Mouse (Mus musculus) urinary bladder, postnatal 14 days (tissue): ENCODE results near the gene Gm47969.
A peak's percentile ranks its signal among the peaks of the same experiment; 100 is the strongest.
"Not testable (repeated sequence)": the region's sequence is repeated elsewhere in the genome, so short reads cannot be mapped to it uniquely, and the experiment has no call there.

Source experiments
- DNase-seq: peaks from one replicate; pipeline ENCODE4 v3.0.0; 2021; ENCODE audit warnings: low spot score

The Gm47969 gene

DNA sequence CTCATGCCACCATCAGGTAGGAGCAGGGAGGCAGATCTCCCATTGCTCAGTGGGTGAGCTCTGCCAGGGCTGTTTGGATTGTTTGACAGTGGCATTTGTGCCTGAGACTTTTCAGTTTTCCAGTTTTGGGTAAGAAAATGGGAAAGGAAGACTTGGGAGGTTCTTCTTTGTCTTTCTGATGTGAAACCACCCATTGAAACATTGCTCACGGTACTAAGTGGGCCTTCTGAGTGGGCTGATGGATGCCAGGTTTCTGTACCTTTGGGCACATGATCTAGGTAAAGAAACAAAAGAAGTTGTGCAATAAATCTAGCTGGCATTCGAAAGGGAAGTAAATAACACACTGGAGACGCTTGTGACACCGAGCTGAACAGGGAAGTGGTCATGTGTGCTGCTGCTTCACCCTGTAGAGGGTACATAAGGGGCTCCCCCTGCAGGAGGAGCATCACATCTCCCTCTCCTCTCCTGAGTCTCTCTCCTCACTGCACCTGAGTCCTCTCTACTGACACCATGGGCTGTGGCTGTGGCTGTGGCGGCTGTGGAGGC is at the start of gene Gm47969:
Gene Gm47969 (plus strand): TSS at position 51 of the 546 bp plus-strand sequence.
- no peak for DNase-seq

DNA sequence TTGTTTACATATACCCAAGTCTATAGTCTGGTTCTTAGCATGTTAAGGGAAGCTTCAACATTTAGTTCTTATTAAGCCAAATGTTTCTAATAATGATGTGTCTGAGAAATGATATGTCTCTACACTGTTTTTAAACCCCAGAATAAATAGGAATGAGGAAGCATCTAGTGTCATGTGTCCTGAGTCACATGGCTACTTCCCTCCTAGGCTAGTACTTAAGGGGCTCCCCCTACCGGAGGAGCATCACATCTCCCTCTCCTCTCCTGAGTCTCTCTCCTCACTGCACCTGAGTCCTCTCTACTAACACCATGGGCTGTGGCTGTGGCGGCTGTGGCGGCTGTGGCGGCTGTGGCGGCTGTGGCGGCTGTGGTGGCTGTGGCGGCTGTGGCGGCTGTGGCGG is 44.4 kb upstream of the Gm47969 start, which contains the start of gene Gm47959:
Gene Gm47959 (plus strand): TSS at position 243 of the 400 bp plus-strand sequence.
- DNase-seq, result not testable (repeated sequence)

DNA sequence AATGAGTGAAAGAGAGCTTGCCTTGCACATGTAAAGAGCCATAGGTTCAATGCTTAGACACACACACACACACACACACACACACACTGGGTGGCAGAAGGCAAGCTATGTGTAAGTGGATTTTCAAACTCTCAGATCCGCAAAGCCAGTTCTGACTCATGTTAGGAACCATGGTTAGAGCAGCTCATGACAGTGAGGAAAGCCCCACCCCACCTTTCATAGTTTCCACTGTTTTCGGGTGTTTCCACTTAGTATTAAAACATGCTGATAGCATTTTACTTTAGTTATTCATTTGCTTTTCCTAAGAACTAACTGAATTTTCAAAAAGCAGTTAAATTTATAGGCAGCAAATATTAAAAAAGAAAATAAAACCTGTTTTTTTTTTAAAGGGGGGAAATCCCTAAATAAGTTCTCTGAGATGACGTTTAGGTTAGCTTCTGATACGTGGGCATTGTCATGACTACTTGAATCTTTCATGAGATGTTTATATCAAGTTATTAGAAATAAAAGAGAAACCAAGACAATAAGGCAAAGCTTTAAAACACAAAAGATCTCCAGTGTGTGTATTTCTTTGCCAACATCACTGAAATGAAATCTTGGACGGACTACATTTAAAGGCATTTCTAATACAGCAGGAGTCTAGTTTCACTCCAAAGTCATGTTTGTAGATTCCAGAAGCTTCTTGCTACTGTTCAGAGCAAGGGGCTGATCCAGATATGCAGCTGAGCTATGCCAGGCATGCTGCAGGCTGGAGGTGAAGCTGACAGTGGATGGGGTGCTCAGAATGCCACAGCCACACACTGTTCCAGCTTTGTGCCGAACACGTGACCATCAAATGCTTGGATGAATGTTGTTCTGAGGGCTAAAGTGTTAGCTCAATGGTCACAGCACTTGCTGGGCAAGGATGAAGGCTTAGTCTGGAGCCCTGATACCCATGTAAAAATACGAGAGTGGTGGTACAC is 38.2 kb upstream of the Gm47969 start:
- peak; percentile 12 for DNase-seq

DNA sequence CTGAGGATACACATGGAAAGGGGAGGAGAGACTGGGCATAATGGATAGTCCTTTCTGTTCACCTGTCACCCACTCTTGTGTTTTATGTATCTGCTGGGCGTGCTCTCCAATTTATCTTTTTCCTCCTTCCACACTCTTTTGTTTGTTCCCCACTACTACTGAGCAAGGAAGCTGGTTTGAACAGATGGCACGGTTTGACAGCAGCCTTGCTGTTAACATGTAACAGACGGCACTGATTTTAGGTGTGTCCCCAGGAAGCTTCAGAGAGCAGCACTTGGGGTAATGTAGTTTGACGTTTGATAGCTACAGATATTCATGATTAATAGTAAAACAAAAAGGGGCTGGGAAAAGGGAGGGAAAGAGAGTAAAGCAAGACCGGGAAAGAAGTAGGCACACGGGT is 37.3 kb upstream of the Gm47969 start:
- no peak for DNase-seq

DNA sequence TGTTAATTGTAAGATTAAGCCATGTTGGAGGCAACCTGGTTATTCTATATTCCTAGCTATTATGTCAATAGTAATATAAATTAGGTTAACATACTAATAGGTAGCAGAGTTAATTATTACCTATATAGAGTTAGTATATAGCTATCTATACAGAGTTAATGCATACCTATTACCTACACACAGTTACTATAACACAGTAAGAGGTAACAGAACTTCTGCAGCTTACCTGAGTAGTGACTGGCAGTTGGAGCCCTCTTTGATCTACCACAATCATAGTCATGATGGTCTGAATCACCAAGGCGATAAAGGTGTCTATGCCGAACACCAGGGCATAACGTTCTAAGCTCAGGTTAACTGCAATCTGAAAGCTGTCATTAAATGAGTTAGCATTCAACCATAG is 30.3 kb upstream of the Gm47969 start:
- DNase-seq, result no peak

DNA sequence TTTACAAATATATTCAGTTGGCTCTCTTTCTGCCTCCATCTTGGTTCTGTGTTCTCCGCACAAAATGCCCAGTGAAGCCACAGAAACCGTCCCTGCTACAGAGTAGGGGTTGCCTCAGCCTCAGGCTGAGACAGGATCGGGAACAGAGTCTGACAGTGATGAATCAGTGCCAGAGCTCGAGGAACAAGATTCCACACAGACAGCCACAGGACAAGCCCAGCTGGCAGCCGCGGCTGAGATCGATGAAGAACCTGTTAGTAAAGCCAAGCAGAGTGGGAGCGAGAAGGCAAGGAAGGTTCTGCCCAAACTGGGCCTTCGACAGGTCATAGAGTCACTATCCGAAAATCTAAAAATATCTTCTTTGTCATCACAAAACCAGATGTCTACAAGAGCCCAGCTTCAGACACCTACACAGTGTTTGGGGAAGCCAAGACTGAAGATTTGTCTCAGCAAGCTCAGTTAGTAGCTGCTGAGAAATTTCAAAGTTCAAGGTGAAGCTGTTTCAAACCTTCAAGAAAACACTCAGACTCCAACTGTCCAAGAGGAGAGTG is 29.3 kb upstream of the Gm47969 start:
- DNase-seq, result no peak

DNA sequence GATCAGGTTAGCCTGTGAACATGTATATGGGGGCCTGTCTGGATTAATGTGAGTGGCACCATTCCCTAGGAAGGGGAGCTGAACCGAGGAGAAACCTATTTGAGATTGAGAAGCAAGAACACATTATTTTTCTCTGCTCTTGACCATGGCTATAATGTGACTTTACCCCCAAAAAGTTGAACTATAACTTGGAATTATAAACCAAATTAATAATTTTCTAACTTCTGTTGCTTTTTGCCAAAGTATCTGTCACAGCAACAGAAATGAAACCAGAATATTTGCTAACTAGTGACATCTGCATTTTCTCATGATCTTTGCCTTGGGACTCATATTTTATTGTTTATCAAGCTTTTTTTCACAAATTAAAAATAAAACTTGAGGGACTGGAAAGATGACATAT is 28.2 kb upstream of the Gm47969 start:
- no peak for DNase-seq

DNA sequence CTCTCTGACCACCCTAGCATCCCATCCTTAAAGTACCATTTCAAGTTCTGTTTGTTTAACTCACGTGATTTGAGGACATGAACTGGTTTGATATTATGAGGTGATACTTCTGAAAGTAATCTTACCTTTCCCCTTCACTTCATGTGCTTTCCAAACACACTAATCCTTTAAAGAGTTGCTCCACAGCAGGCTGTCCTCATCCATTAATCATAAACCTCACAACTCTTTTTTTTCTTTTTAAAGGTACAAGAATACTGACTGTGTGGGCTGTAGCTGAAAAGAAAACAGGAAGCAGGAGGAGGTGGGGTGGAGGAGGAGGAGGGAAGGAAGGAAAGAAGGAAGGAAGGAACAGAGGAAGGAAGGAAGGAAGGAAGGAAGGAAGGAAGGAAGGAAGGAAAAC is 12.8 kb upstream of the Gm47969 start:
- no peak for DNase-seq

DNA sequence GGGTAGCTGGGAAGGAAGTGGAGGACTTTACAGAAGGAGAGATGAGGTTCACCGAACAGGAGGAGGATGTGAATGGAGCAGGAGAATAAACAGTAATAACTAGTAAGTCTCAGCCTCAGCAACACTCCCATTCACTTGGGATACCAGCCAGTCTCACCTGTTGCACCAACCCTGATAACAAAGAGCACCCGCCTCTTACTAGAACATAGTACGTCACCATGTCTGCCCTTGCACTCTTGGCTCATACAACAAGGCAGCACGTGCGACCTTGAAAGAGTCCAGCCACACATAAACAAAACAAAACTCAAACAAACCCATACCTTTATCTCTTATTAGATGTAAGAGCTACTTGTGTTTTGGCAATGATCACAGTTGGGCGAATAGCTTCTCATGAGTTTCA is 12.2 kb upstream of the Gm47969 start:
- no peak for DNase-seq

DNA sequence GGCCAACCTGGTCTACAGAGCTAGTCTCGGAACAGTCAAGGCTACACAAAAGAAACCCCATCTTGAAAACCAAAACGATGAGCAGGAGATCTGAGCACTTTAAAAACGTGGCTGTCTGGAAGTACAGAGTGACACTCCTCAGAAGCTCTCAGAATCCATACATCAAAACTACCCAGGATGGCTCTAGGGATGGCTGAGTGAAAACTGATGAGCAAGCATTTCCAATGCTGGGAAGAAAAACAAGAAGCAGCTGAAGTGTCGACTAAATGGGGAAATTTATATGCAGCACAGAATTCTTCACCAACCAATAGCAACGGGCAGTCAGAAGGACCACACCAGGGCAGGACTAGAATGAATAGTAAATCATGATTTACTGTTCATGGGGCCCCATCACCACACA is 10.2 kb upstream of the Gm47969 start:
- DNase-seq, result no peak

DNA sequence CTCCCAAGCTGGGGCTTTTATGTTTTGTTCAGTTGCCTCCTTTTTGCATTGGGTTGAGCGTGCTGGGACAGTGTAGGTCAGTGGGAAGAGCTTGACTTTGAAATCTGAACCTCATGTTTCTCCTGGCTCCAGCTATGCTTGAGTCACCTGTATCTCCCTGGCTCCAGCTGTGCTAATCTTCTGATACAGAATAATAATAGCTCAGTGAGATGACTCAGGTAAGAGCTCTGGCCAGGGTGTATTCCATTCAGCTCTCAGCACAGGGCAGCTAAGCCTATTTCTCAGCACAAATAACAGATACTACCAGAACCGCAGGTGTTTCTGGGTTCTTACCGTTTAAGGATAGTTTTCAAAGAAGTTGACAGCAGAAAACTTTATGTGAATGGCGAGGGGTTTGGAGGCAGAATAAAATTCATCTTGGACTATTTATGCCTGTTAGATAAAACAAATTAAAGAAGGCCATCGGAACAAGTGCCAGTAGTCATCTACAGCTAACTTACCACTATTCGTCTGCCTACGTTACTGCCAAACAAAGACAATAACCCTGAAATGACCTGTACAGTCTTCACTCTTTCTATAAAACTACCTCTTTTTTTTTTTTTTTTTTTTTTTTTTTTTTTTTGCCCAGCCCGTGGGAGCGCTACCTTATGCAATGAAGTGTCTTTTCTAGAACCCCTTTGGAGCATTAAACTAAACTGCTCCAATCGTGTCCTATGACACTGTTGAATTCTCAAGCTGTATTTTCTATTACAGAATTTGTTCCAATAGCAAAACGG is 7.7 kb upstream of the Gm47969 start:
- DNase-seq, result no peak

DNA sequence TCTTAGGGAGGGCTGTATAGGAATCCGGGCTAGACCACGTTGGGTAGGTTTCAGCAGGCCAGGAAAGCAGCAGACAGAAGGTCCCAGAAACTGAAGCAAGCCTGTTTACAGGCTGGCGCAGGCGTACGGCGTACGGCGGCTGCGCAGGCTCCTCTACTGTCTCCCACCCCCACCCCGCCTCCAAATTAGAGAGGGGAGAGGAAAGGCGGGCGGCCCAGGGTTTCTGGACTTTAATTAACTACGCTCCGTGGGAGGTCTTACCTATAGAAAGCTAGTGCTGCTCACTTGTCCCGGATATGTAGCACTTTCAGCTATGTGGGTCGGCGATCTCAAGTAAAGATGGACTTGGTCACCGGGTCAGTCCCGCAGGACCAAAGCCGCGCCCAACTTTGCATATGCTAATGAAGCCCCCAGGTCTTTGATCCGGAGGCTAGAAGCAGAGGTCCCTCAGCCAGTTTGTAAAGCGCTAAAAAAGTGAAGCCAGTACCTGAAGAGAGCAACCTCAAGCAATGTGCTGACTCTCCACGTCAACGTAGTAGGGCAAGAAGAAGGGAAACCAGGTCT is 6.5 kb upstream of the Gm47969 start, which contains the start of gene Slc19a3:
Gene Slc19a3 (minus strand): TSS at position 340 of the 564 bp plus-strand sequence.
- peak; percentile 18 for DNase-seq

DNA sequence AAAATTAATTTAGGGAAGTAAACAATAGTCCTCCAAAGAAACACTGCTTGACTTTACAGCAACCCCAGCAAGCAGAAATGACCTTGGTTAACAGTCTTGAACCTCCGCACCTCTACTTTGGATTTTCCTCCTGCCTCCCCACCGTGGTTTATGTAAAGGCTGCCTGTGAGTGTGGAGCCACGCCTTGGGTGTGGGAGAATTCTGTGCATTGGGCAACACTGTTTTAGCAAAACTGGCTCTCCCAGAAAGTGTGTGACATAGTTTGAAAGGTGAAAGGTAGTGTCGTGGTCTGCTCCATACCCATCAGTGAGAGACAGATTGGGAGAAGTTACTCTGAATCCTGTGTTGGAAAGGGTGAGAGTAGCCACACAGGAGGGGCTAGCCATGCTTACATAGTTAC is 5.7 kb upstream of the Gm47969 start:
- peak; percentile 26 for DNase-seq

DNA sequence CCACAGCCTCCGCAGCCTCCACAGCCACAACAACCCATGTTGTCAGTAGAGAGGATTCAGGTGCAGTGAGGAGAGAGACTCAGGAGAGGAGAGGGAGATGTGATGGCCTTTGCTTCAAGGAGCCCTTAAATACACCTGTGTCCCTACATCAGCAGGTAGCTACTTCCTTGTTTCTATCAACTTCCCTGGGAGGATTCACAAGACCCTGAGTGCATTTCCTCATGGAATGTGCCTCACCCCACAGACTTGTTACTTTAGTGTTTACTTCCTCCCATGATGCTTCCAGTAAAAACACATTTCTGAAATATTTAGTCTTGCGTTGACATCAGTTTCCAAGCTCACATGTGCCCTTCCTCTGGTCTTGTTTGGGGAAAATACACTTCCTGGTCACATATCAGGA is 2.4 kb upstream of the Gm47969 start, which contains the start of gene Krtap28-10:
Gene Krtap28-10 (minus strand): TSS at position 101 of the 400 bp plus-strand sequence.
- no peak for DNase-seq

DNA sequence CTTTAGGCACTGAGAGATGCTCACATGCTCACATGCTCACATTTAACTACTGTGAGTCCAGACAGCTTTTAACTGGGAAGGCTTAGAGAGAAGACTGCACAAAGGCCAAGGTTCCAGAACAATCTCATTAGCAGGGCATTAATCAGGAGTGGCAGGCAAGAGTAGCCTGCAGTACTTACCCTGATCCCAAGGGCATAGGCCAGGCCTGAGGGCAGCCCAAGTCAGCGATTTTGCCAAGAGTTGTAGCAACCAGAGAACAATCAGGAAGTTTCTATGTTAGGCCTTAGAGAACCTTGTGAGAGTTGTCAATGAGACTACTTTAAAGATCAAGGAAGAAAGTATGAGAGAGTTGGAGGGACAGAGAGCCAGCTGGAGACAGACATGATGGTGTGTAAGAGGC is 13.7 kb downstream of the Gm47969 start:
- DNase-seq, result no peak

DNA sequence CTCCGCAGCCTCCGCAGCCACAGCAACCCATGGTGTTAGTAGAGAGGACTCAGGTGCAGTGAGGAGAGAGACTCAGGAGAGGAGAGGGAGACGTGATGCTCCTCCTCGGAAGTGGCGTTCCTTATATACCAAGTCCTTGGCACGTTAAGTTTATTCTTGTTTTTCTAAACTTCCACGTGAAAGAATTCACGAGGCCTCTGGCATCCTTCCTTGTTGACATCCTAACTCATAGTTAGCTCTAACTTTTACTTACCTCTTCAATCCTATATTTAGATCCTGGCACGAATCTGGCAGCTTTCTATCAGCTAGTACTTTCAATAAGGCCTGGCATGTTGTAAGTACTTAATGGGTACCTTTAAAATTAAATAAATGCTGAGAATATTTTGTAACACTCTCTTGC is 14.5 kb downstream of the Gm47969 start, which contains the start of gene A030005K14Rik:
Gene A030005K14Rik (minus strand): TSS at position 101 of the 400 bp plus-strand sequence.
- no peak for DNase-seq

DNA sequence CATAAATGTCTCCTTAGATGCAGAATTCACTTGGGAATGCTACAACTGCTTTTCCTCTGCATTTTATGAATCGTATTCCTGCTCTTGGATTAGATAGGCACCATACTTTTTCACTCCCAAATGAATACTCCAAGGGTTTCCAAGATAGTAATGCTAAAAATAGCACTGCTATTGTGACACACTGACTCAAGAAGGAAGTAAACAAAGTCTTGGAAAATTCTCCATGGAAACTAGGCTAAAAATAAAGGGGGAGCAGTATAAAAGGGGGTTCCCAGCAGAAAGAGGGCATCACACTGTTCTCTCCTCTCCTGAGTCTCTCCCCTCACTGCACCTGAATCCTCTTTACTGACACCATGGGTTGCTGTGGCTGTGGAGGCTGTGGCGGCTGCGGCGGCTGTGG is 15.9 kb downstream of the Gm47969 start, which contains the start of gene Krtap28-13:
Gene Krtap28-13 (plus strand): TSS at position 288 of the 400 bp plus-strand sequence.
- no peak for DNase-seq

DNA sequence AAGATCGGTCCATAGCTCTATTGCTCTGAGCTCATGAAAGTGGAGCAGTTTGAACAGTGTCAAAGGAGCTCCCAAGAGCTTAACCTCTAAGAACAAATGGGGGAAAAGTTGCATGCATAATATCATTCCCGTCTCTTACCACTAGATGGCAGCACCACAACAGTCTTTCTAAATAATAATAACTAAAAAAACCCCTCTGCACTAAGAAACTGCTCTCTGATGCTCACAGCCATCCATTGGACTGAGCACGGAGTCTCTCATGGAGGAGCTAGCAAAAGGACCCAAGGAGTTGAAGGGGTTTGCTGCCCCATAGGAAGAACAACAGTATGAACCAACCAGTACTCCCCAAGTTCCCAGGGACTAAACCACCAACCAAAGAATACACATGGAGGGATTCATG is 20.1 kb downstream of the Gm47969 start:
- no peak for DNase-seq

DNA sequence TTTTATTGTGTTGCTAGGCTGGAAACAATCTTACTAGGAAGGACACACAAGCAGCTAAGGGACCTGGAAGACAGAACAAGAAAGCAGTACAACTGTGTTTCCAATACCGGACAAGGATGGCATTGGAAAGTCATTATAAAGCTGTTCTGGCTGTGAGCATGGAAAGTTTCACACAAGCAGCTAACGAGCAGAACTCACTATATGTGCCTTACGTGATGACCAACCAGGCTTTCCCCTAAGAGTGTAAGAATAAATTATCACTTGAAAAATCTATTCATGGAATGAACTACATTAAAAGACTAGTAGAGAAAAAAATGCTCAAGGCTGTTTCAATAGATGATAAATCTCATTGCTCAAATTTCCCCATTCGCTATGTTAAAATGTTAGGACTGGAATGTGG is 21.8 kb downstream of the Gm47969 start:
- no peak for DNase-seq

DNA sequence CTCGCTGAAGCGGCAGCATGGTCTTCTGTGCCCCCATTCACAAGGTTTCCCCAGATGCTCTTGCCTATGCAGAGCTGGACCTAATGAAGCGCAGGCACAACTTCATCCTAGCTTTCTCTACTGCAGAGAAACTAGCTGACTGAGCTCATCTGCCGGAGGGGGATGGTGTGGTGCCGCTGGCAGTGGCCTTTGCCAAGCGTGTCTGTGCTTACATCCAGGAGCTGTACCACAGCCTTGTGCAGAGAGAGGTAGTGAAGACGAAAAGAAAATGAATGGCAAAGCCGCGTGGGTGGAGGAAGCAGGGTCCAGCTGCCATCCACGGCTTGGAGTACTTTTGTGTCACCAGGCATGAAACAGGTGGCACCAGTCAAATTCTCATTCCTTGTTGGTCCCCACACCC is 22.5 kb downstream of the Gm47969 start:
- DNase-seq, result no peak

DNA sequence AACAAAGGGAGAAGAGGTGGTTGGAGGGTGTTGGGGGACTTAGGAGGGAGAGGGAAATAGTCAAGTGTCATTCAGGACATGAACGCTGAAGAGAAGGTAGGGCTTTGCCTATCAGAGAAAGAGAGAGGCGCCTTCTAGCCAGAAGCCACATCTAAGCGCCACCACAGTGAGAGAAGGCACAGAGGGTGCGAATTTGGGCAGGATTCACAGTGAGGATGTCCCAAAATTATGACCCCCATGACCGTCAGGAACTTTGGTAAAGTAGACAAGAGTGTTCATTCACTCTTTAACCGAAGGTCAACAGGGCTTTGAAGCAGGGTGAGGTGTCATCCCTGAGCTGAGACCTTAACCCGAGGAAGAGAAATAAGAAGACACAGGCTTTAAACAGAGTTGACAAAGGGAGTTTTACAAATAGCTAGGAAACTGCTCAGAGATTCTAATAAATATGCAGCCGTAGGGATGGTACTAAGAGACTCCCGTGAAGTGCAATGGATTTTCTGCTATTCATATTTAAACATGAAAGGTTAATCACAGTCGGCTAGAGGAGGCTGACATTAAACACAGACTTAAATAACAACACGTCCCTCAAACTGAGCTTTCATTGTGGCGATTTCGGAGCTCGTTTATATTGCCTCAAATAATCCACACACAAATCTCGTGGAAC is 30.9 kb downstream of the Gm47969 start:
- no peak for DNase-seq
